Mouse (Mus musculus) hindlimb bud, embryonic 11.5 days (tissue): ENCODE measurements around the gene Il13ra1.

Experiments
- DNase-seq: peaks from one replicate; pipeline ENCODE4 v3.0.0-alpha.2; 2012; ENCODE audit warnings: low read depth, low spot score; ENCODE audit errors: extremely low spot score

Il13ra1 gene

GRCm38 (mm10) chrX:36195736-36196525 is 84.0 kb downstream of the Il13ra1 start, which contains the start of gene Zcchc12:
Zcchc12 (plus strand) TSS chrX:36195904.
- DNase-seq, result no peak

GRCm38 (mm10) chrX:36209554-36209953 is 97.6 kb downstream of the Il13ra1 start:
- DNase-seq, result no peak

GRCm38 (mm10) chrX:36211216-36211615 is 99.3 kb downstream of the Il13ra1 start:
- no peak for DNase-seq
